Mouse (Mus musculus): ENCODE measurements around the gene Ddx47. TPM values are rescaled to one million over a fixed set of nuclear protein-coding genes. Genes with fewer than 3 reads are reported as not detected.

The Ddx47 gene
- polyA plus RNA-seq (2017; shearing (Covaris generic)) = 100 to 1,000 TPM; 133 to 189 (median 188) TPM

DNA sequence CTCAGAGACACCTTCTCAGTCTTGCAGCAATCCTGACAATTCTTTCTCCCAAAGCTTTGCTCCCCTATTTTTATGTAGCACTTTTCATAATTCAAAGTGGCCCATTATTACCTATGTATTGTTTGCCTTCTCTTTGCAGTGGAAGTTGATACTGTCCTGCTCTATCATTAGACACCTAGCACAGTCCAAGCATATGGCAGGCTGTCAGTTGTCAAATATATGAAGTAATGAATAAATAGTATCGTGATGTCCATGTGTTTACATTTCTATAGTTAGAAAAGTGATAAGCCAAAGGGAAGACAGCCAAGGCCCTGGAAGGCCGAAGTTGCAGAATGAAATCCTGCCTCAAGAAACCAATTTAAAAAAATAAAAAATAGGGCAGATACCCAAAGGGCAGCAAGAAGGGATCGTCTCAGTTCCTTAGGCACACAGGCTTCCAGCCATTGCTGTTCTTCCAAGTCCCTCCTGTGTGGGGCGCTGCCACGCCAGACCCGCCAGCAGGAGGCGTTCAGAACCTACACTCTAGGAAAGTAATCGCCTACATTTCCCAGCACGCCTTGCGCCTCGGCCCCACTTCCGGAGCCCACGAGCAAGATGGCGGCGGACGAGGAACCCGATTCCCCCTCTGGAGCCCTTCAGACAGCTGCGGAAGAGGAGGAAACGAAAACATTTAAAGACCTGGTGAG, at the start of gene Ddx47:
TSS of gene Ddx47 (plus strand) at position 565 of the 686 bp plus-strand sequence.
- peak; percentile 100 for ATAC-seq

DNA sequence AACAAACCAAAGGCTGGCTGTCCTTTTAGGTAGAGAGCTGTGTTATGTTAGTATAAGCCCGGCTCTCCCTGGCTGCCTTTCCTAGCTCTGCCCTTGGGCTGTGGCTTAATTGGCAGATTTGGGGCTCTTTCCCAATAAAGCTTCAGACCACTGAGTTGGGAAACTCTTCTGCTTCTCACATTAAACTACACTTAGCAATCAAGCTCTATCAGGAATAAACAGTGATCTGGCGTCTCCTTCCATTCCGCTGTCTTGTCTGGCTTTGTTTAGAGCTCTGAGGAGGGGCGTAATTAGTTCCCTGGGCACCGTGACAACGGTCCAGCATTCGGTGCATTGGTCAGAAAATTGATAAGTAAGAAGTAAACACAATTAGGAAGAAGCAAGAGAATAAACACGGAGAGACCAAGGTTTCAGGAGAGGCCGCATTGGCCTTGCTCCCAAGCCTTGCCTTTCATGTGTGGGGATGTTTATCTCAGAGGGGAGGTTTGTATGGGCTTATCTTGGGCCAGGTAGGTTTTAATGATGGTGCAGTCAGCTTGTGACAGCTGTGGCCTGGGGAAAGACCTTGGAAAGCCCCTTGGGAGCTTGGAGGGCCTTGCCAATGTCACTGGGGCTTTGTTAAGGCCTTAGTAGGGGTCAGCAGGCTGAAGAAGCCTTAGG, 49.4 kb upstream of the Ddx47 start:
- ATAC-seq = no peak

DNA sequence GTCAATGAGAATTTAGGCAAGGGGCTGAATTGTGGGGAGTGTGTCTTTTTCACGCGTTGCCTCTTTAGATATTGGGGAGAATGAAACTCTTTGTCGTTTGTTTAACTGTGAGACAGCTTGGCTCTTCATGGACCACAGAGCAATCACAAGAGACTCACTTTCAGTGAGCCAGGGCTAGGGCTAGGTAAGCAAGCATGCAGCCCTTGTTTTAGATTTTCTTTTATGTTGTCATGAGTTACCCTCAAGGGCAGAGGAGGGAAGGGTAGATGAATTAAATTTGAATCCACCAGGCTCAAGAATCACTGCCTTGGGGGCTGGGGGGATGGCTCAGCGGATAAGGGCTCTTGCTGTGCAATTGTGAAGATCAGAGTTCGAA, 48.9 kb upstream of the Ddx47 start:
- no peak for ATAC-seq

DNA sequence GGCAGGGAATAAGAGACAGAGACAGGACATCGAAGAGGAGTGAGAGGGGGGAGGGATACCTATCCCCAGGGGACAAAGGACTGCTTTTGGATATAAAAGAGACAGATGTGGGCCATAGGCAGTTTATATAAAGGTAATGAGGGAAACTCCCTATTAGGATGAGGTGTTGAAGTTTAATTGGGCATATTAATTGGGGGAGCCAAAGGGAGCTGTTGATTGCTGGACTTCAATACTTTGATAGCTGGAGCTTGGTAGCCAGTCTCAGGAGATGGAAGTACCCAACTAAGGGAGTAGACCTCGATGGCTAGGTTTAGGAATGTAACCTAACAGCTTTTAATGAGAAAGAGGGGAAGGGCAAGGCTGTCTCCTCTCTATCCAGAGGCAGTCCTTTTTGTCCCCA, 47.5 kb upstream of the Ddx47 start:
- ATAC-seq = no peak

DNA sequence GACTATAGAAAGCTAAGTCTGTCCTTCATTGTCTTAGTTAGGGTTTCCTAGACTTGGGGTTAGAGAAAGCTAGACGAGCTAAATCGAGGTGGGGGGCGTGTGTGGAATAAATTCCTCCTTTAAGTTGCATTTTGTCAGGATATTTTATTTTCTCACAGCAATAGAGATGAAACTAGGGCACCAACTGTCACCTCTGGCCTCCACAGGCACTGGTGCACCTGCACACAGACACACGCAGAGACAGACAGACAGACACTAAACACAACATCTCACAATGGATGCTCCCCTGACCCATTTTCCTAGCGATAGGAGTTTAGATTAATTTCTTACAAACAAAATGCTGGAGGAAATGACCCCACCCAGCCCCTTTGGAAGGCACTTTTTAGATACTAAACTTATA, 44.7 kb upstream of the Ddx47 start:
- ATAC-seq = no peak

DNA sequence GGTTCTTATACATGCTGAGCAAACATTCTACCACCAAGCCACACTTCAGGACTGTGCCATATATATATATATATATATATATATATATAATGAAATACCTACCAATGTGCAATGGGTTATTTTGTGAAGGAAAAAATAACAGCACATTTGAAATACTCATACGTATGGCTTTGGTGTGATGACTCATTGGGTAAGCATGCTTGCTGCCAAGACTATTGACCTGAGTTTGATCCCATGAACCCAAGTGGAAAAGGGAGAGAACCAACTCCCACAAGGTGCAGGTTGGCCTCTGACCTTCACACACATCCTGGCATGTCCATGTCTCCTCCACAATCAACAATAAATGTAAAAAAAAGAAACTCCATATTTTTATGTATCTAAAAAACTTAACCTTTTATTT, 43.1 kb upstream of the Ddx47 start:
- no peak for ATAC-seq

DNA sequence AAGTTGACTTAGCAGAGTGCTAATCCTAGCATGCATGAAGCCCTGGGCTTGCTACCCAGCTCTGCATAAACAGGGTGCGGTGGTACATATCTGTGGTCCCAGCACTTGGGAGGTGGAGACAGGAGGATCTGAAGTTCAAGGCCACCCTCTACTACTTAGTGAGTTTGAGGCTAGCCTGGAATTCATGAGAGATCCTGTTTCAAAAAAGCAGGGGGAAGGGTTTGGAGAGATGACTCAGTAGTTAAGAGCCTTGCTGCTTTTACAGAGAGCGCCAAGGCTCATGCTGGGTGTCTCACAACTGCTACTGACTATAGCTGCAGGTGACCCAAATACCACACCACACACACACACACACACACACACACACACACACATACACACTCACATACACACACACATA, 41.9 kb upstream of the Ddx47 start:
- no peak for ATAC-seq

DNA sequence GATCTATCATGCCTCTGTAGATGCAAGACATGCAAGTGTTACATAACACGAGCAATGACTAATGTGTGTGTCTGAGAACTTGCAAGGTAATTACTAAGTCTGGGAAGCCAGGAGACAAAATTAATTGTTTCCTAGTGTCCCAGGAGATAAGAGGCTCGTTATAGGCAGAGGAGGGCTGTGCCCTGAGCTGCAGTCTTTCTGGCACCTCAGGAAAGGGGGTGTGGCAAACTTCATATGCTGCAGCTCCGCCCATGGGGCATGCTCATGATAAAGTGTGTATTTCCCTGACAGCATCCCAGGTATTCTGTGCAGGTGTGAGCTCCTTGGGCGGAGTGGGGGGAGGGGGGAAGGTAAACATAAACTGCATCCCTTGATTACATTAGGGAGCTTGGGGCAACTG, 39.3 kb upstream of the Ddx47 start:
- no peak for ATAC-seq

DNA sequence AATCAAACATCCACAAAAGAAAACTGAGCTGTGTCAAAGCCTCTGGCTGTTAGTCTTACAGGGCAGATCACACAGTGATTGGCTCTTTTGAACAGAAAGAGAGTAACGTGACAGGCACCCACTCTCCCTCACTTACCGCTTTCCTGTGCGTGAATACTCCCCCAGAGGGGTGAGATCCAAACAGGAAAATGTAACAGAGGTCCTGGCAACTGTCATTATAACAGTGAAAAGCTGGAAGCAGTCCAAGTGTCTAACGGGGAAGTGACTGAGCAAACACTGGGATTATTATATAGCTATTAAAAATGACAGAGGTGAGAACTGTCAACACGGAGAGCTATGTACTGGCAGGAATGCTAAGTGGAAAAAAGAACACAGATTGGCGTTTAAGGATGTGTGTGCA, 34.8 kb upstream of the Ddx47 start:
- ATAC-seq = no peak

DNA sequence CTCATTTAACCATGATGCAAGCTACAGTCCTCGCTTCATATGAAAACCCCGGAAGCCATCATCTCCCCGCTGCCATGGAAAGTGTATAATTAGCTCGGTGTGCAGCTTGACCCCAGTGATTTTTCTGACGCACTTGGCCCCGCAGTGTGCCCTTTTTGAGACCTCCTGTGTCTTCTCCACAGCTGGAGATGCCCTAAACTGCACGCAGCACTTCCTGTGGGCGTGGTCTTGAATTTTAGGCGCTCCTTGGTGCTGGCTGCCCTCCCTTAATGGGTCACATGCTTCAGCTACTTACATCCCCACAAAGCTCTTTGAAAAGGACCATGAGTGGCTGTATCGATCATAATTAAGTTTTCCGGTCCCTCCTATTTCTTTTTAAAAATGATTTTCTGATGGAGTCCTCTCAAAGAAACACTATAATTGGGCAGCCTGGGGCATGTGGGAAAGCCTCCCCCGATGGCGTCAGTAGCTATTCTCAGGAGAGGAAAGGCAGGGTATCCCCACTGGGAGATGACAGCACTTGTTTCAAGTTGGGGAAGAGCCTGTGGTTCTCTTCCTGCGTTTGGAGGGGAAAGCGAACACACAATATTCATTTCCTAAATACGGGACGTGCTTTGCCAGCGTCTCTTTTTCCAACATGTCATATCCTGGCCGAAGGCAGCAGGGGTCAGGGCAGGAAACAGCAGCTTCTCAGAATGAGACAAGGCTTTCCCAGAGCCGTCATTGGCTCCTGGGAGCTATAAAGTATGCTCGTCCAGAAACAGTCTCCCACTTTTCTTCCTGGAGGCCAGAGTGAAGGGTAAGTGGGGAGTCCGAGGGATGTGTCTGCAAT, 30.0 kb upstream of the Ddx47 start, which contains the start of gene Apold1:
TSS of gene Apold1 (plus strand) at position 488 of the 832 bp plus-strand sequence.
- peak; percentile 81 for ATAC-seq

DNA sequence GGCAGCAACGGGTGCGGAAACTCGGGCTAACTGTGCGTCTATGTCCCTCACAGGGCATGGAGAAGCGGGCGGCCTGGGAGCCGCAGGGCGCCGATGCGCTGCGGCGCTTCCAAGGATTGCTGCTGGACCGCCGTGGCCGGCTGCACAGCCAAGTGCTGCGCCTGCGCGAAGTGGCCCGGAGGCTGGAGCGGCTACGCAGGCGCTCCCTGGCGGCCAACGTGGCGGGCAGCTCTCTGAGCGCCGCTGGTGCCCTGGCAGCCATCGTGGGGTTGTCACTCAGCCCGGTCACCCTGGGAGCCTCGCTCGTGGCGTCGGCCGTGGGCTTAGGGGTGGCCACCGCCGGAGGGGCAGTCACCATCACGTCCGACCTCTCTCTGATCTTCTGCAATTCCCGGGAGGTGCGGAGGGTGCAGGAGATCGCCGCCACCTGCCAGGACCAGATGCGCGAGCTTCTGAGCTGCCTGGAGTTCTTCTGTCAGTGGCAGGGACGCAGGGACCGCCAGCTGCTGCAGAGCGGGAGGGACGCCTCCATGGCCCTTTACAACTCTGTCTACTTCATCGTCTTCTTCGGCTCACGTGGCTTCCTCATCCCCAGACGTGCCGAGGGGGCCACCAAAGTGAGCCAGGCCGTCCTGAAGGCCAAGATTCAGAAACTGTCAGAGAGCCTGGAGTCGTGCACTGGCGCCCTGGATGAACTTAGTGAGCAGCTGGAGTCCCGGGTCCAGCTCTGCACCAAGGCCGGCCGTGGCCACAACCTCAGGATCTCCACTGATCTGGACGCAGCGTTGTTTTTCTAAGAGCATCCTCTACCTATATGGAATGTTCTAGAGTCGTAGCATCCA, 27.7 kb upstream of the Ddx47 start:
- ATAC-seq = peak; percentile 78

DNA sequence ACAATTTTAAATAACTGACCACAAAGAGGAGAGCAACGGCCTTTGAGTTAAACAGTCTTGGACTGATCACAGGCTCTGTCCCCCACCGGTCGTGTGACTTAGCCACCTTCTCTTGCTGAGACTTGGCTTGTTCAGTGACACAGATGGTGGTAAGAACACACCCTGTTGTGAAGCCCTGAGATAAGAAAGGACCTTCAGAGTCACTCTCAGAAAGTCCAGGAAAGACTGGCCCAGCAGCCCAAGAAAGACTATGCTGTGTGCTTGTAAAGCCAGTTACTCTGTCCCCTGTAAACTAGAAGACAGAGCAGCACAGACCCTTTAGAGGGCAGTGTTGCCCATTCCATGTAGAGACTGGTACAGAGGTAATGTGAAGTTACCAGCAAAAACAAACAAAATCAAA, 26.7 kb upstream of the Ddx47 start:
- ATAC-seq = no peak

DNA sequence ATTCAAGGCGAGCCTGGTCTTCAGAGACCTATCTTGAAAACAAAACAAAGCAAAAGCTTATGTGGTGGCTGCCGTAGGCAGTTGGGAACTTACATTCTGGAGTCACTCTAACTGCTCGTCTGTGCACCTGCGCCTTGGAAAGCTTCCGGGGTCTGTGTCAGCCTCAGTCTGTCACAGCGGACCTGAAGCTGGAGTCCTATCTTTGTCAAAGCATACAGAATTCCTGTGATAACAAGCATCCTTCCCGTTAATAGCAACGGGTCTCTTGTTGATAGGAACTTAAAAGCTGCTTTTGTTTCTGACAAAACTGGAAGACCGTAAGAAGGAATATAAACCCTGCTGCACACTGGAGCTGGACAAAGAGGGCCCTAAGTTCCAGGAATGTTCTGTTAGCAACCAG, 23.0 kb upstream of the Ddx47 start:
- no peak for ATAC-seq

DNA sequence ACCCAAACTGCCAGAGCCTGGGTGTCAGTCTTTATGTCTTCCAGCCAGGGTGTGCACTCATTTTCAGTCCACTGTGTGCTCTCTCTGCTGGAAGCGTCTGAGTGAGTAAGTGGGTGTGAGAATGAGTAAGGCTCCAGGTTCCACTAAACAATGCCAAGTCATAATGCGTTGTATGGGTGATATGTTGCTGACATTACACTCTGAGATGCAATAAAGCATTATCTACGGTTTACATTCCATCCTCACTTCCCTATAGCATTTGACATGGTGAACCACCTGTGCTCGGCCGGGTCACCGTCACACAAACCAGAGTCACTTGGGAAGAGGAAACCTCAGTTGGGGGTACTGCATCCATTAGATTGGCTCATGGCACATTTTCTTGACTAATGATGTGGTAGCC, 20.7 kb upstream of the Ddx47 start:
- no peak for ATAC-seq

DNA sequence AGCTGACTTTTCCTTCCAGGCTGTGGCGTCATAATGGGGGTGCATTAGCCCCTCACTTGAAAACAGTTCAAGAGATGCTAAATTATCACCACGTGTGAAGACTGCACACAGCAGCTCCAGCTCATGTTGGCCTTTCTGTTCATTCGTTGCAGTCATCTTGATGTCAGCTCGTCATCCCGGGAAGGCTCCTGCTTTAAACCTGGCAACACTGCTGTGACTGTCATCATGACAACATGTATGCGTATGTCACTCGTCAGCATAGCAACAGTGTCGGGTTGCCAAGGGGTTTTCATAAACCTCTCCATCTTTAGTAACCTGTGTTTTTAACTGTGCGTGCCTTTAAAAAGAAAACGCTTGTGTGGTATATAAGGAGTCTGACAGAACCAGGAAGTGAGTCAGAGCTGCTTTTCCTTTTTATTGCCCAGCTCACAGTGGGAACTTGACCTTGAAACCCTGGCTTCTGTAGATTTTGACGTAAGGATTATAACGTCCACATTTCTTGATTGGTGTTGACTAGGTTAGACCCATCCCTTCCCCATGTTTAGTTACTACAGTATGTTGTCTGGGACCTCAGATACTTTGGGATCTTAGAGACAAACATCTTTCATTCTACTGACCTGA, 17.3 kb upstream of the Ddx47 start:
- ATAC-seq = no peak

DNA sequence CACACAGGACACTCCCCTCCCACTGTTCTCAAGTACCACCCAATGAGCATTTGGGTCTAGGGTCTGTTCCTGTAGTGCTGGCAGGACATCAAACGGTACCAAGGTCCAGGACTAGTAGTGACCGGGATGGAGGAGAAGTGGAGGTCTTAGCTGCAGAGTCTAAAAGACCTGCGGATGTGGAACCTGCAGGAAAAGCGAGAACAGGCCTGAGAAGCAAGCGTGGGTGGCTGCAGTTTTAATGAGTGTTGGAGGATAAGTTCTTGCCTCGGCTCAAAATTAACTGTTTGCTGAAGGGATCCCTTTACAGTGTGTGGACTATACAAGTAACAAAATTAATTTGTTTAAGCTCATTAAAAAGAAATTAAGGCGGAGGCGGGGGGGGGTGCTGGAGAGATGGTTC, 16.4 kb upstream of the Ddx47 start:
- no peak for ATAC-seq

DNA sequence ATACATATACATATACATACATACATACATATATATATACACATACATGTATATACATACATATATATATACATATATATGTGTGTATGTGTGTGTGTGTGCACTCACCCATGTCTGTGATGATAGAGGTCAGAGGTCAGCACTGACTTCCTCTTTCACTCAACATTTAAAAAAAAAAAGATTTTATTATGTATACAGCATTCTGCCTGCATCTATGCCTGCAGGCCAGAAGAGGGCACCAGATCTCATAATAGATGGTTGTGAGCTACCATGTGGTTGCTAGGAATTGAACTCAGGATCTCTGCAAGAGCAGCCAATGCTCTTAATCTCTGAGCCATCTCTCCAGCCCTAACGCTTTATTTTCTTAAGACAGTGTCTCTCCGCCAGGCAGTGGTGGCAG, 14.5 kb upstream of the Ddx47 start:
- ATAC-seq = peak; percentile 41

DNA sequence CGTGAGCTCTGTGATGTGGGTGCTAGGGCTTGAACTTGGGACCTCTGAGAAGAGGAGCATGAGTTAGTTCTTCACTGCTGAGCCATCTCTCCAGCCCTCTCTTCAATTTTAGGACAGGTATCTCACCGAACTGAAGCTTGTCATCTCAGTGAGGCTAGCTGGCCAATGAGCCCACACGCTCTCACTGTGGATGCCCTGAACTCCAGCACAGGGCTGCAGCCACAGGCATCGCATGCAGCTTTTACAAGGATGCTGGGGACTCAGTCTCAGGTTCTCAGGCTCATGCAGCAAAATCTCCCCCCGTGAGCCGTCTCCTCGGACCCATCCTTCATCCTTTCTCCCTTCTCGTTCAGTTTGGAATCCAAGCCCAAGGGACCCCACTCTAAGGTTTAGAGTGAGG, 13.3 kb upstream of the Ddx47 start:
- no peak for ATAC-seq

DNA sequence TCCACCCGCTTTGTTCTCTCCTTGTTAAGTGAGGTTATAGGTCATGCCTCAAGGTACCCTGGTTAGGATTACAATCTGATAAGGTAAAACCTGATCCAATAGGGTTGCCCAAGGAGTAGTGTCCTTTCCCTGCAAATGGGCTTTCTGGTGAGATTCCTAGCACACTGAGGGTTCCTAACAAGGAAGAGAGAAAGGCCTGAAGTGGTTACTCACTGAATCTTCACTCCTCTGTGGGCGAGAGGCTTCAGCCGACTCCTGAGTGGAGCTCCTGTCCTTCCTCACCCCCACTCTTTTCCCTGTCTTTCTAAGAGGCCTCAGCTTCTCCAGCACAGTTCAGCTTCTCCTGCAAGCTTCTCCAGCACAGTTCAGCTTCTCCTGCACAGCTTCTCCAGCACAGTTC, 12.6 kb upstream of the Ddx47 start:
- no peak for ATAC-seq

DNA sequence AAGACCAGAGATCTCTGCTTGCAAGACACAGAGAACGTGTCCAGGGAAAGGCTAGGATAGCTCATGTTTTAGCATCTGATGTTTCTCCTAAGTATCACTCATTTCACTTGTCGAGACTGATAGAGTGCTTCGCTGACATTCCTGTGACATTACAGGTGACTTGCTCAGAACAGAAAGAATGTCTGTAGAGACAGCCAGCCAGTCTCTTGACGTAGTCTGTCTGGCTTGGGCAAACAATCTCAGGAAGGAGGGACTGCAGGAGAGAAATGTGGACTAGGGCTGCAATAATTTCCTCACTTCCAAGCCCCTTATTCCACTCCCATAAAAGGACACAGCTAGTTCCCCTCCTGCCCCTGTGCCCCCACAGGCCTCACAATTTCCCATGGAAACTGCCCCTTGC, 11.1 kb upstream of the Ddx47 start:
- no peak for ATAC-seq

DNA sequence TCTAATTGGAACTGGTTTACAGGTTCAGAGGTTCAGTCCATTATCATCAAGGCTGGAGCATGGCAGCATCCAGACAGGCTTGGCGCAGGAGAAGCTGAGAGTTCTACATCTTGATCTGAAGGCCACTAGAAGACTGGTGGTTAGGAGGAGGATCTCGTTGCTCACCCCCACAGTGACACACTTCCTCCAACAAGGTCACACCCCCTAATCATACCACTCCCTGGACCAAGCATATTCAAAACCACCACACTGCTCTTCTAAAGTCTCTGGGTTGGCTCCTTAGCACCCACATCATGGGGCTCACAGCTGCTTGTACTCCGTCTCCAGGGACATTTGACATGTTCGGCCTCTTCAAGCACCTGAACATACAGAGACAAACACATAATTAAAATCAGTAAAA, 9.4 kb upstream of the Ddx47 start:
- ATAC-seq = no peak

DNA sequence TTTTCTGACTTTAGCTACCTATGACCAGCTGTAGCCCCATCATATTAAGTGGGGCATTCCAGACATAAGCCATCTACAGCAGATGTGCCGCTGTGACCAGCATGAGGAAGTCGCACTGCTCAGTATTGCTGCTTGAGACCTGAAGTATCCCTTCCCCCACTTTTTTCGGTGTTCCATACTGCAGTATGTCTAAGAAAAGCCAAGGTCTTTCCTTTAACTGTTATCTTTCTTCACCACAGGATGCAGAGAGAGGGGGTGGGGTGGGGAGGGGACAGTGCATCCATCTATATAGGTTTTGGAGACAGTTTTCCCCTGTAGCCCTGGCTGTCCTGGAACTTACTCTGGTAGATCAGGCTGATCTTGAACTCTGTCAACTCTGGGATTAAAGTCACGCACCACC, 5.0 kb upstream of the Ddx47 start:
- ATAC-seq = no peak

Data from inflammation-experienced regulatory T-cells, adult 6 months (primary cell).